Mouse (Mus musculus) c-Kit-positive CD71-negative TER-119-negative erythroid progenitor cells, embryonic 14.5 days (primary cell): Measurements from ENCODE around the gene Pax6.

Experiments used
- DNase-seq: peaks from one replicate; pipeline ENCODE4 v3.0.0-alpha.2; 2013; ENCODE audit warnings: low read depth

Gene Pax6

GRCm38 (mm10) chr2:105668271-105669270, at the start of gene Pax6:
Gene Pax6, plus strand, starts transcription at chr2:105668900.
- no peak for DNase-seq

- DNase-seq: no peak
Measured at GRCm38 (mm10) chr2:105648933-105649332, 19.8 kb upstream of the Pax6 start.

GRCm38 (mm10) chr2:105656456-105656855, 12.2 kb upstream of the Pax6 start:
- no peak for DNase-seq

GRCm38 (mm10) chr2:105659350-105659749, 9.3 kb upstream of the Pax6 start:
- no peak for DNase-seq

GRCm38 (mm10) chr2:105659926-105660873, 8.5 kb upstream of the Pax6 start:
- DNase-seq: no peak

- DNase-seq: no peak
Measured at GRCm38 (mm10) chr2:105660874-105661622, 7.7 kb upstream of the Pax6 start.

- no peak for DNase-seq
Measured at GRCm38 (mm10) chr2:105661623-105662066, 7.1 kb upstream of the Pax6 start.

- no peak for DNase-seq
Measured at GRCm38 (mm10) chr2:105662121-105662520, 6.6 kb upstream of the Pax6 start.

GRCm38 (mm10) chr2:105662606-105663005, 6.1 kb upstream of the Pax6 start:
- DNase-seq: no peak

GRCm38 (mm10) chr2:105663101-105663511, 5.6 kb upstream of the Pax6 start:
- DNase-seq: no peak

- no peak for DNase-seq
Measured at GRCm38 (mm10) chr2:105664996-105665395, 3.7 kb upstream of the Pax6 start.

GRCm38 (mm10) chr2:105665491-105666250, 3.0 kb upstream of the Pax6 start:
- DNase-seq: no peak

- no peak for DNase-seq
Measured at GRCm38 (mm10) chr2:105666331-105666730, 2.4 kb upstream of the Pax6 start.

GRCm38 (mm10) chr2:105666763-105667625, 1.7 kb upstream of the Pax6 start:
- DNase-seq: no peak

- DNase-seq: no peak
Measured at GRCm38 (mm10) chr2:105667626-105667950, 1.1 kb upstream of the Pax6 start.

GRCm38 (mm10) chr2:105669371-105669861, 716 bp downstream of the Pax6 start:
- no peak for DNase-seq

- DNase-seq: no peak
Measured at GRCm38 (mm10) chr2:105669881-105670730, 1.4 kb downstream of the Pax6 start.

GRCm38 (mm10) chr2:105670731-105671095, 2.0 kb downstream of the Pax6 start:
- DNase-seq: no peak
